Mouse (Mus musculus) Muller cell, postnatal 12 days (primary cell): ENCODE data around the gene Otud7a.

ENCODE experiments used
- DNase-seq: peaks from one replicate; pipeline ENCODE4 v3.0.0-alpha.2; 2015; ENCODE audit errors: inconsistent ontology term

The Otud7a gene

GRCm38 (mm10) chr7:63697921-63698320 is 253.4 kb downstream of the Otud7a start:
- no peak for DNase-seq

- DNase-seq, result no peak
Observed at GRCm38 (mm10) chr7:63717903-63718302, 273.4 kb downstream of the Otud7a start.

GRCm38 (mm10) chr7:63719183-63719944 is 274.8 kb downstream of the Otud7a start:
- DNase-seq, result no peak

GRCm38 (mm10) chr7:63720682-63721081 is 276.1 kb downstream of the Otud7a start:
- DNase-seq, result no peak

GRCm38 (mm10) chr7:63725040-63725729 is 280.6 kb downstream of the Otud7a start:
- no peak for DNase-seq

GRCm38 (mm10) chr7:63729605-63730004 is 285.1 kb downstream of the Otud7a start:
- no peak for DNase-seq

- DNase-seq, result no peak
Observed at GRCm38 (mm10) chr7:63730012-63730411, 285.5 kb downstream of the Otud7a start.

GRCm38 (mm10) chr7:63737725-63738124 is 293.2 kb downstream of the Otud7a start:
- no peak for DNase-seq

- DNase-seq, result no peak
Observed at GRCm38 (mm10) chr7:63738142-63738541, 293.6 kb downstream of the Otud7a start.

- no peak for DNase-seq
Observed at GRCm38 (mm10) chr7:63743116-63743515, 298.6 kb downstream of the Otud7a start.

GRCm38 (mm10) chr7:63752081-63752480 is 307.5 kb downstream of the Otud7a start:
- DNase-seq, result peak; percentile 26

- peak; percentile 94 for DNase-seq
Observed at GRCm38 (mm10) chr7:63753274-63753751, 308.8 kb downstream of the Otud7a start.

GRCm38 (mm10) chr7:63754573-63755475 is 310.3 kb downstream of the Otud7a start:
- no peak for DNase-seq

GRCm38 (mm10) chr7:63755476-63755948 is 311.0 kb downstream of the Otud7a start:
- DNase-seq, result peak; percentile 86

GRCm38 (mm10) chr7:63757136-63757677 is 312.7 kb downstream of the Otud7a start:
- DNase-seq, result no peak

GRCm38 (mm10) chr7:63757678-63758239 is 313.2 kb downstream of the Otud7a start:
- DNase-seq, result no peak

GRCm38 (mm10) chr7:63758240-63758826 is 313.8 kb downstream of the Otud7a start:
- DNase-seq, result no peak

GRCm38 (mm10) chr7:63759606-63760005 is 315.1 kb downstream of the Otud7a start:
- DNase-seq, result no peak

- no peak for DNase-seq
Observed at GRCm38 (mm10) chr7:63762529-63762928, 318.0 kb downstream of the Otud7a start.

- DNase-seq, result no peak
Observed at GRCm38 (mm10) chr7:63768398-63769029, 324.0 kb downstream of the Otud7a start.
